In genomic region chr11:61578983-61579877, GRCm38 (mm10) we compare ENCODE assay signal across 8 mouse cellular contexts. TPM values are rescaled to one million over a fixed set of nuclear protein-coding genes. Genes with fewer than 3 reads are reported as not detected.
A peak's percentile ranks its signal among the peaks of the same experiment; 100 is the strongest.
DNase-seq lines count a peak whose midpoint lies in the region; ATAC-seq and TF ChIP-seq lines count a peak whose summit lies in the region.

Epn2 (minus strand) TSS chr11:61579687.

- ATAC-seq in heart, embryonic 14.5 days (ENCODE audit: insufficient number of reproducible peaks, insufficient read depth, low FRiP score, low read depth), result peak; percentile 94
- peak; percentile 84 for ATAC-seq in liver, embryonic 15.5 days (ENCODE audit: insufficient read depth)
- peak; percentile 93 for ATAC-seq in neural tube, embryonic 13.5 days (ENCODE audit: low read depth)

- no peak within 1 kb of the TSS for H3K27ac ChIP-seq in CH12.LX (ENCODE audit: insufficient read depth, low read depth)
- peak within 1 kb of the TSS; percentile 94 for H3K27ac ChIP-seq in forebrain, embryonic 10.5 days
- H3K27ac ChIP-seq in heart, embryonic 14.5 days (replicated peaks in 1 of 2; ENCODE audit: control insufficient read depth in 1 of 2, insufficient read depth in 1 of 2, low read depth in 2 of 2, low read length in 2 of 2), result peak within 1 kb of the TSS; percentile 65 to 91
- H3K27ac ChIP-seq in liver, embryonic 15.5 days (replicated peaks), result 0 out of 2 replicates have a peak within 1 kb of the TSS, but pooled peaks have one; percentile 45
- peak within 1 kb of the TSS; percentile 87 for H3K27ac ChIP-seq in neural tube, embryonic 13.5 days (replicated peaks)

- in situ Hi-C loops in CH12.LX (cut with MboI; ENCODE audit: low pct_ligation_motif_present, low pct_unique_long_range_greater_than_20kb, low sequenced_read_pairs), result no loop called here

- TF ChIP-seq RAD21 in CH12.LX (IDR thresholded peaks at IDR 0.05; ENCODE audit: low read depth, low read length), result no peak; the same call in 1 of the 2 replicates

- peak in 1 of 2 experiments; percentile 53; a peak in 2 of 4 replicates for TF ChIP-seq CTCF in CH12.LX (conservative IDR thresholded peaks at IDR 0.05 in 1 of 2, IDR thresholded peaks at IDR 0.05 in 1 of 2; ENCODE audit: low read depth in 2 of 2, low read length in 2 of 2)

- peak; percentile 72 for TF ChIP-seq POLR2A in CH12.LX (IDR thresholded peaks at IDR 0.05; ENCODE audit: low read depth, low read length)

- peaks cover 4% of the 10 kb centered on the region for H3K9me3 ChIP-seq in CH12.LX (replicated peaks; ENCODE audit: low read length)
- H3K9me3 ChIP-seq in forebrain, embryonic 10.5 days, result peaks cover 3% of the 10 kb centered on the region; the same call in 1 of the 2 replicates
- H3K9me3 ChIP-seq in heart, embryonic 14.5 days (ENCODE audit: control insufficient read depth, low read length), result no peaks in the 10 kb centered on the region
- no peaks in the 10 kb centered on the region for H3K9me3 ChIP-seq in liver, embryonic 15.5 days (replicated peaks)
- peaks cover 6% of the 10 kb centered on the region; the same call in 1 of the 2 replicates for H3K9me3 ChIP-seq in neural tube, embryonic 13.5 days

- H3K4me1 ChIP-seq in CH12.LX (ENCODE audit: control insufficient read depth in 1 of 2, insufficient read depth in 2 of 2), result peaks cover 3 to 35% of the 10 kb centered on the region in 2 experiments; a peak in 3 of 4 replicates
- H3K4me1 ChIP-seq in forebrain, embryonic 10.5 days, result peaks cover 24% of the 10 kb centered on the region
- H3K4me1 ChIP-seq in heart, embryonic 14.5 days (ENCODE audit: control insufficient read depth in 2 of 2, insufficient read depth in 2 of 2, low read length in 2 of 2), result peaks cover 2 to 23% of the 10 kb centered on the region in 2 experiments; a peak in 2 of 4 replicates
- H3K4me1 ChIP-seq in liver, embryonic 15.5 days (replicated peaks), result peaks cover 9% of the 10 kb centered on the region
- peaks cover 36% of the 10 kb centered on the region for H3K4me1 ChIP-seq in neural tube, embryonic 13.5 days (replicated peaks)

- H3K79me2 ChIP-seq in CH12.LX (replicated peaks; ENCODE audit: control insufficient read depth, extremely low read depth, insufficient read depth, poor library complexity, severe bottlenecking), result peaks cover 17% of the 10 kb centered on the region

- H3K4me3 ChIP-seq in CH12.LX (replicated peaks in 1 of 3; ENCODE audit: low read depth in 2 of 3, low read length in 2 of 3, poor library complexity in 1 of 3), result peak within 1 kb of the TSS; percentile 41 to 77 (median 69)
- peak within 1 kb of the TSS; percentile 95 for H3K4me3 ChIP-seq in forebrain, embryonic 10.5 days
- H3K4me3 ChIP-seq in heart, embryonic 14.5 days (ENCODE audit: control insufficient read depth in 1 of 2, insufficient read depth in 1 of 2, low read depth in 1 of 2, low read length in 2 of 2), result peak within 1 kb of the TSS; percentile 82 to 83
- H3K4me3 ChIP-seq in liver, embryonic 15.5 days (replicated peaks), result peak within 1 kb of the TSS; percentile 64
- H3K4me3 ChIP-seq in neural tube, embryonic 13.5 days, result peak within 1 kb of the TSS; percentile 61

- peak; percentile 58 for DNase-seq in CH12.LX (ENCODE audit: extremely low read depth)
- DNase-seq in brain, embryonic 18.5 days (ENCODE audit: low read depth, low spot score), result peak; percentile 26
- DNase-seq in forebrain, embryonic 10.5 days (ENCODE audit: extremely low spot score, low spot score), result peak; percentile 85
- DNase-seq in kidney, postnatal 25 days, result peak; percentile 77 to 90
- peak; percentile 64 for DNase-seq in telencephalon, adult 2 months (ENCODE audit: low read depth, low spot score)

- H3K36me3 ChIP-seq in CH12.LX (replicated peaks in 1 of 2; ENCODE audit: control insufficient read depth in 1 of 2, insufficient read depth in 1 of 2, low read length in 1 of 2), result peaks cover 0 to 8% of the 10 kb centered on the region in 2 experiments
- H3K36me3 ChIP-seq in forebrain, embryonic 10.5 days (replicated peaks), result peaks cover 17% of the 10 kb centered on the region
- H3K36me3 ChIP-seq in heart, embryonic 14.5 days (ENCODE audit: control insufficient read depth, insufficient read depth, low read length), result no peaks in the 10 kb centered on the region
- no peaks in the 10 kb centered on the region for H3K36me3 ChIP-seq in liver, embryonic 15.5 days (replicated peaks)
- H3K36me3 ChIP-seq in neural tube, embryonic 13.5 days, result no peaks in the 10 kb centered on the region

- peak within 1 kb of the TSS; percentile 74 for H3K9ac ChIP-seq in CH12.LX (ENCODE audit: insufficient read depth, low read depth)
- peak within 1 kb of the TSS; percentile 95 for H3K9ac ChIP-seq in heart, embryonic 14.5 days (ENCODE audit: low read length)
- H3K9ac ChIP-seq in liver, embryonic 15.5 days, result peak within 1 kb of the TSS; percentile 45
- H3K9ac ChIP-seq in neural tube, embryonic 13.5 days, result peak within 1 kb of the TSS; percentile 77

- under 1% methylated on average over 93 of the region's 93 CpGs for WGBS in forebrain, embryonic 10.5 days
- WGBS in heart, embryonic 14.5 days, result under 1% methylated on average over 75 of the region's 93 CpGs
- under 1% methylated on average over 74 of the region's 93 CpGs for WGBS in liver, embryonic 15.5 days (ENCODE audit: insufficient replicate concordance)
- under 1% methylated on average over 88 of the region's 93 CpGs for WGBS in neural tube, embryonic 13.5 days

- dilution Hi-C loops in CH12.LX (cut with MboI; ENCODE audit: extremely low pct_ligation_motif_present, extremely low pct_unique_long_range_greater_than_20kb, low sequenced_read_pairs), result no loop called here

- no peak for TF ChIP-seq EP300 in CH12.LX (IDR thresholded peaks at IDR 0.05; ENCODE audit: low read length)

- H3K27me3 ChIP-seq in CH12.LX (replicated peaks), result peaks cover 39% of the 10 kb centered on the region
- H3K27me3 ChIP-seq in forebrain, embryonic 10.5 days (ENCODE audit: poor library complexity, severe bottlenecking), result no peaks in the 10 kb centered on the region
- no peaks in the 10 kb centered on the region for H3K27me3 ChIP-seq in heart, embryonic 14.5 days (ENCODE audit: control insufficient read depth, insufficient read depth, low read length)
- peaks cover 49% of the 10 kb centered on the region for H3K27me3 ChIP-seq in liver, embryonic 15.5 days
- H3K27me3 ChIP-seq in neural tube, embryonic 13.5 days, result no peaks in the 10 kb centered on the region

- peak within 1 kb of the TSS; percentile 70 for H3K4me2 ChIP-seq in CH12.LX (ENCODE audit: insufficient read depth, low read depth, poor library complexity, severe bottlenecking)
- H3K4me2 ChIP-seq in heart, embryonic 14.5 days (ENCODE audit: low read length), result peak within 1 kb of the TSS; percentile 89
- H3K4me2 ChIP-seq in liver, embryonic 15.5 days, result peak within 1 kb of the TSS; percentile 83
- peak within 1 kb of the TSS; percentile 71 for H3K4me2 ChIP-seq in neural tube, embryonic 13.5 days

TF ChIP-seq in CH12.LX, 34 proteins besides CTCF, POLR2A, EP300 and RAD21 (continues in another document):
- TF ChIP-seq SIN3A (IDR thresholded peaks at IDR 0.05; ENCODE audit: low read length) (no peak), MAFK (IDR thresholded peaks at IDR 0.05; ENCODE audit: insufficient replicate concordance, low read length) (no peak), TBP (conservative IDR thresholded peaks at IDR 0.05; ENCODE audit: low read depth, low read length) (no peak), PAX5 (IDR thresholded peaks at IDR 0.05; ENCODE audit: low read length) (no peak), MAZ (IDR thresholded peaks at IDR 0.05; ENCODE audit: low read depth, low read length) (no peak), USF1 (IDR thresholded peaks at IDR 0.05; ENCODE audit: low read depth, low read length) (no peak), UBTF (IDR thresholded peaks at IDR 0.05; ENCODE audit: low read depth, low read length) (peak; percentile 65; the same call in 1 of the 2 replicates), POLR2AphosphoS2 (IDR thresholded peaks at IDR 0.05; ENCODE audit: low read depth, low read length) (no peak), ZKSCAN1 (IDR thresholded peaks at IDR 0.05; ENCODE audit: borderline replicate concordance, low read depth, low read length) (no peak), MAX (IDR thresholded peaks at IDR 0.05; ENCODE audit: low read length) (0 out of 2 replicates have a peak, but pooled peaks have one; percentile 19), JUN (IDR thresholded peaks at IDR 0.05; ENCODE audit: insufficient read depth, low read depth, low read length) (no peak), NRF1 (IDR thresholded peaks at IDR 0.05; ENCODE audit: low read depth, low read length) (peak; percentile 81), ZNF384 (IDR thresholded peaks at IDR 0.05; ENCODE audit: low read depth, low read length) (no peak), MYC (IDR thresholded peaks at IDR 0.05; ENCODE audit: low read depth, low read length) (0 out of 2 replicates have a peak, but pooled peaks have one; percentile 19), GABPA (IDR thresholded peaks at IDR 0.05; ENCODE audit: insufficient replicate concordance, low read depth, low read length) (no peak), USF2 (conservative IDR thresholded peaks at IDR 0.05; ENCODE audit: low read depth, low read length) (no peak), CHD2 (IDR thresholded peaks at IDR 0.05; ENCODE audit: low read length) (no peak; the same call in 1 of the 2 replicates), MXI1 (IDR thresholded peaks at IDR 0.05; ENCODE audit: low read depth, low read length) (peak; percentile 64), NELFE (IDR thresholded peaks at IDR 0.05; ENCODE audit: low read depth, low read length) (peak; percentile 57; the same call in 1 of the 2 replicates), ZC3H11A (IDR thresholded peaks at IDR 0.05; ENCODE audit: low read depth, low read length) (no peak), HCFC1 (IDR thresholded peaks at IDR 0.05; ENCODE audit: low read depth, low read length) (0 out of 2 replicates have a peak, but pooled peaks have one; percentile 10), ELF1 (IDR thresholded peaks at IDR 0.05; ENCODE audit: low read depth, low read length) (peak; percentile 21; the same call in 1 of the 2 replicates), BHLHE40 (IDR thresholded peaks at IDR 0.05; ENCODE audit: low read depth, low read length) (no peak; the same call in 1 of the 2 replicates), SMC3 (IDR thresholded peaks at IDR 0.05; ENCODE audit: low read depth, low read length) (peak; percentile 27), ZMIZ1 (IDR thresholded peaks at IDR 0.05; ENCODE audit: low read depth, low read length) (peak; percentile 64)

RNA-seq across cellular contexts. Expression of gene Epn2, which starts in this region (rescaled TPM):
- total RNA-seq in CH12.LX (2012; rRNA removed) (9.6 and 13.8 TPM in 2 replicates), CH12.LX (2014; rRNA removed) (8.8 and 10.1 TPM in 2 replicates)
- 7.2 and 8.9 TPM in 2 replicates for polyA plus RNA-seq in CH12.LX (2012; ENCODE audit: insufficient read length, low read depth)
- polyA plus RNA-seq in forebrain, embryonic 10.5 days (2016; fragmentation: Nextera tagmentation; extraction: Ambion mirVana), result 22.5 and 23.4 TPM in 2 replicates
- 23.9 and 24.9 TPM in 2 replicates for polyA plus RNA-seq in heart, embryonic 14.5 days (2014; fragmentation: Nextera tagmentation; extraction: Ambion mirVana)
- 2.0 TPM in 2 replicates for polyA plus RNA-seq in liver, embryonic 15.5 days (2015; fragmentation: Nextera tagmentation; extraction: Ambion mirVana)
- polyA plus RNA-seq in neural tube, embryonic 13.5 days (2015; fragmentation: Nextera tagmentation; extraction: Ambion mirVana), result 53.9 and 56.5 TPM in 2 replicates

Comparison
In these comparisons a context has a peak if more than half of its experiments do, and no peak if none do; other contexts are left out.
1. DNase-seq: peak in every context shown above with its lines; median percentile 85 in forebrain, embryonic 10.5 days; 84 in kidney, postnatal 25 days; 64 in telencephalon, adult 2 months; 58 in CH12.LX; 26 in brain, embryonic 18.5 days.
2. H3K9ac ChIP-seq: peak in every context shown above with its lines; median percentile 95 in heart, embryonic 14.5 days; 77 in neural tube, embryonic 13.5 days; 74 in CH12.LX; 45 in liver, embryonic 15.5 days.